Mouse (Mus musculus) right cerebral cortex, adult 18-20 months (tissue): Measurements from ENCODE around the gene Zc4h2.

Experiments
- DNase-seq: peaks from one replicate; pipeline ENCODE4 v3.0.0; 2022; ENCODE audit warnings: mixed read lengths

Zc4h2 gene

GRCm38 (mm10) chrX:95657804-95658599 lies at the start of gene Zc4h2:
Gene Zc4h2 (minus strand): TSS chrX:95658509.
- DNase-seq = peak; percentile 84

GRCm38 (mm10) chrX:95687119-95687518 lies 28.8 kb upstream of the Zc4h2 start:
- peak; percentile 8 for DNase-seq

- DNase-seq = no peak
Observed at GRCm38 (mm10) chrX:95682206-95682605, 23.9 kb upstream of the Zc4h2 start.

- peak; percentile 4 for DNase-seq
Observed at GRCm38 (mm10) chrX:95658600-95659084, 333 bp upstream of the Zc4h2 start.

- no peak for DNase-seq
Observed at GRCm38 (mm10) chrX:95600609-95601008, 57.7 kb downstream of the Zc4h2 start.
